Mouse (Mus musculus) thymus, adult 2 months (tissue): ENCODE results near the gene Hmga1. TPM values are rescaled to one million over a fixed set of nuclear protein-coding genes. Genes with fewer than 3 reads are reported as not detected.

Source experiments
- DNase-seq: peaks from one replicate; pipeline ENCODE4 v3.0.0; 2021
- H3K27ac ChIP-seq: fragments of 200-500 bp; 2 replicates; pipeline ENCODE4 v1.5.1; 2012; ENCODE audit warnings: low read length, control low read depth; ENCODE audit not compliant: control insufficient read depth, insufficient read depth
- H3K27me3 ChIP-seq: fragments of 200-500 bp; 2 replicates; pipeline ENCODE4 v1.6.1; 2012; ENCODE audit warnings: mild to moderate bottlenecking, low read length, moderate library complexity, mixed read lengths; ENCODE audit not compliant: control insufficient read depth, insufficient read depth
- H3K36me3 ChIP-seq: fragments of 200-500 bp; 2 replicates; pipeline ENCODE4 v1.6.1; 2012; ENCODE audit warnings: mild to moderate bottlenecking, low read length, moderate library complexity; ENCODE audit not compliant: control insufficient read depth, insufficient read depth
- H3K4me1 ChIP-seq: fragments of 200-500 bp; replicated peaks from 2 replicates; pipeline ENCODE4 v1.6.1; 2012; ENCODE audit warnings: low read length; ENCODE audit not compliant: control insufficient read depth, insufficient read depth
- H3K4me3 ChIP-seq: fragments of 200-500 bp; 2 replicates; pipeline ENCODE4 v1.5.1; 2012; ENCODE audit warnings: mild to moderate bottlenecking, low read length, control low read depth, moderate library complexity; ENCODE audit not compliant: control insufficient read depth, insufficient read depth
- CTCF ChIP-seq: fragments of 200-500 bp; IDR thresholded peaks from 2 replicates; pipeline ENCODE4 v1.5.1; 2012; ENCODE audit warnings: mild to moderate bottlenecking, control low read depth, low read length, moderate library complexity, borderline replicate concordance; ENCODE audit not compliant: control insufficient read depth, poor library complexity, insufficient read depth; ENCODE audit errors: extremely low read depth
- POLR2A ChIP-seq: fragments of 200-500 bp; IDR thresholded peaks from 2 replicates; pipeline ENCODE4 v1.6.1; 2012; ENCODE audit warnings: mild to moderate bottlenecking, low read length, control low read depth, moderate library complexity; ENCODE audit not compliant: control insufficient read depth, poor library complexity, insufficient read depth; ENCODE audit errors: extremely low read depth
- WGBS: fragments of 180-500 bp; shearing (Covaris S2); methylation state at CpG from one replicate; pipeline ENCODE4 v1.1.7; 2018; 5-methylcytosine and 5-hydroxymethylcytosine counted together
- polyA plus RNA-seq: library from polyadenylated mRNA; depleted of rRNA; stranded (reverse); fragments of >200 nt; gene quantifications from 2 replicates; pipeline ENCODE4 v1.2.3, GENCODE M21; 2012

The Hmga1 gene
- polyA plus RNA-seq, 1 experiment = 430 TPM

DNA sequence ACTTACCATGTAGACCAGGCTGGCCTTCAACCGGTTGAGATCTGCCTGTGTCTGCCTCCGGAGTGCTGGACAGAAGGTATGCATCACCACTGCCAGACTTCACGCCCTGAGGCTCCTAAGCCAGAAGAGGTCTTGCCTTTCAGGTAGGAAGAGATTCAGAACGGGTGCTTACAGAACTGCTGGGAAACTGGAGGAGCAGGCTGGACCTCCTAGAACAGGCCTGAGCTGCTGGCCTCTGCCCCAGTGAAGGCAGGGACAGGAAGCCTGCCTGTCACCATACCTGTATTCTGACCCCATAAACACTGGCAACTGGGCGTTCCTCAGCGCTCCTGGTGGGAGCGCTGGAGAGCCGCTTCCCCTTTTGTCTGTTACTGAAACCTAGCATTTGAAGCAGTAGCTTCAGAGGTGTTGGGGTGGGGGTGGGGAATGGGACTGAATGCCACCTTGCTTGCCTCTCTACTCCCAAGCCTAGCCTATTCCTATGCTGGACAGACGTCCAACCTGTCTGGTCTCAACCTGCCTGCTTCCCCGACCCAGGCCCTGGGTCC is 4.8 kb upstream of the Hmga1 start:
- no peak for TF ChIP-seq CTCF
- H3K36me3 ChIP-seq = no peaks in the 10 kb centered on the region
- WGBS = 69% methylated on average over 10 of the region's 10 CpGs
- no peak for DNase-seq
- no peak overlapping the region for H3K4me3 ChIP-seq
- H3K4me1 ChIP-seq = peaks cover 35% of the 10 kb centered on the region
- no peaks in the 10 kb centered on the region for H3K27me3 ChIP-seq
- H3K27ac ChIP-seq = no peak overlapping the region

DNA sequence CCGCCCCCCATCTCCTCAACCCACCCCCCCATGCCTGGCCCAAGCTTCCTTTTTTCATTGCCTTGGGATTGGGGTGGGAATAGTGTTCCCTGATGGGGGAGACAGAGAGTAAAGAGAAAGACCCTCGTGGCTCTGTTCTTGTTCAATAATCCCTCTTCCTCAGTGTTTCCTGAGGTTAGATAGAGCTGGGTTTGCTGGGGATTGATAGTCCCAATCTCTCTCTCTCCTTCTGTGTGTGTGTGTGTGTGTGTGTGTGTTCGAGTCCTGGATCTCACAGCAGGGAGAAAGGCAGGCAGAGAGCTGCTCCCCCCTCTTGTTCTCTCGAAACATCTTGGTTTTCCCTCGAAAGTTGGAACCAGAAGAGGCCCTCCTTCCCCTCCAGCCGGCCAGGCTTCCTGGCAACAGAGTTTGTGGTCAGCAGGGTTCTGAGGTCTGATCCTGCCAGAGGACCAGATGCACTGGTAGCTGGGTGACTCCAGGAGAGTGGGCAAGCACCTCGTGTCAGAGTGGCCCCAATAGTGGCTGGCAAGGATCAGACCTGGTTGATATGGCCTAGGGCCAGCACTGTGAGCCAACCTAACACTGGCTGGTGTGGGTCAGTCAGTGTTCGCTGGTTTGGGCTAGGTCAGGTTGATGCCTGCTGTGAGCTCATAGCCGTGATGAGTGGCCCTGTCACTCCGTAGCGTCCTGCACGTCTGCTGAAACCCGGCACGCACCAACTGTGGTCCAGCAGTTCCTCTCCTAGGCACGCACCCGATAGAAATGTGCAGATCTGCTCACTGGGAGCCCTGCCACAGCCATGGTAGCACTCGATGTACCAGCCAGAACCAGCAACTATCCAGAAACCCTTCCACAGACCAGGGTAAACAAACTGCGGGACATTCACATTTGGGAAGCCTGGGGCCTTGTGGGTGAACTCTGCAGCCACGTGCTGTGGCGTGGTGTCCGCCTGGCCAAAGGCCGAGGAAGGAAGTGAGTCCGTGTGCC is 3.8 kb upstream of the Hmga1 start:
- Histone ChIP-seq H3K27me3 (no peaks in the 10 kb centered on the region), H3K4me1 (peaks cover 33% of the 10 kb centered on the region), H3K27ac (no peak overlapping the region), H3K4me3 (no peak overlapping the region), H3K36me3 (no peaks in the 10 kb centered on the region)
- no peak for DNase-seq
- TF ChIP-seq POLR2A (no peak), CTCF (no peak)
- WGBS = 54% methylated on average over 23 of the region's 23 CpGs

GRCm38 (mm10) chr17:27554062-27554960 is 2.0 kb upstream of the Hmga1 start:
- Histone ChIP-seq H3K27me3 (no peaks in the 10 kb centered on the region), H3K4me3 (peak overlapping the region; percentile 53), H3K36me3 (no peaks in the 10 kb centered on the region), H3K27ac (peak overlapping the region; percentile 15), H3K4me1 (peaks cover 47% of the 10 kb centered on the region)
- 55% methylated on average over 20 of the region's 20 CpGs for WGBS
- TF ChIP-seq POLR2A (no peak), CTCF (no peak)
- no peak for DNase-seq

GRCm38 (mm10) chr17:27555075-27555511 is 1.2 kb upstream of the Hmga1 start:
- no peaks in the 10 kb centered on the region for H3K27me3 ChIP-seq
- peak; percentile 81 for DNase-seq

GRCm38 (mm10) chr17:27555512-27556172 is 655 bp upstream of the Hmga1 start:
- H3K36me3 ChIP-seq = peaks cover 4% of the 10 kb centered on the region
- 0% methylated on average over 55 of the region's 55 CpGs for WGBS
- TF ChIP-seq POLR2A = peak; percentile 36; the same call in 1 of the 2 replicates
- no peak for TF ChIP-seq CTCF
- peak overlapping the region; percentile 70 for H3K27ac ChIP-seq
- H3K4me3 ChIP-seq = peak overlapping the region; percentile 53
- H3K27me3 ChIP-seq = no peaks in the 10 kb centered on the region
- DNase-seq = peak; percentile 82
- H3K4me1 ChIP-seq = peaks cover 54% of the 10 kb centered on the region

More at GRCm38 (mm10) chr17:27555075-27555511, 1.2 kb upstream of the Hmga1 start:
- Histone ChIP-seq H3K4me3 (peak overlapping the region; percentile 53), H3K27ac (peak overlapping the region; percentile 70), H3K36me3 (peaks cover 2% of the 10 kb centered on the region; the same call in 1 of the 2 replicates), H3K4me1 (peaks cover 52% of the 10 kb centered on the region)
- no peak for TF ChIP-seq POLR2A
- TF ChIP-seq CTCF = no peak
- 2% methylated on average over 24 of the region's 39 CpGs for WGBS
